Mouse (Mus musculus) lung, postnatal 0 days (tissue): Measurements from ENCODE around the gene Gad1. TPM values are rescaled to one million over a fixed set of nuclear protein-coding genes. Genes with fewer than 3 reads are reported as not detected.
A peak's percentile ranks its signal among the peaks of the same experiment; 100 is the strongest.

Experiments used
- ATAC-seq: fragments of 200-750 bp; cut with Nextera tagmentation; 2 replicates; pipeline ENCODE4 v1.8.0; 2017; ENCODE audit warnings: moderate library complexity
- DNase-seq: peaks from one replicate; pipeline ENCODE4 v3.0.0-alpha.2; 2016; ENCODE audit warnings: low spot score
- H3K27ac ChIP-seq: fragments of 300-500 bp; sonication (generic); 2 replicates; pipeline ENCODE4 v1.5.1; 2014; ENCODE audit warnings: antibody characterized with exemption, mild to moderate bottlenecking, low read length, mixed read lengths
- H3K27me3 ChIP-seq: fragments of 300-500 bp; sonication (generic); replicated peaks from 2 replicates; pipeline ENCODE4 v1.6.1; 2014; ENCODE audit warnings: low read length, mixed read lengths; ENCODE audit not compliant: insufficient read depth
- H3K36me3 ChIP-seq: fragments of 300-500 bp; sonication (generic); 2 replicates; pipeline ENCODE4 v1.6.1; 2014; ENCODE audit warnings: low read length, mixed read lengths; ENCODE audit not compliant: insufficient read depth
- H3K4me1 ChIP-seq: fragments of 300-500 bp; sonication (generic); 2 replicates; pipeline ENCODE4 v1.6.1; 2014; ENCODE audit warnings: antibody characterized with exemption, low read depth, low read length, mixed read lengths; ENCODE audit not compliant: insufficient read depth
- H3K4me2 ChIP-seq: fragments of 300-500 bp; sonication (generic); replicated peaks from 2 replicates; pipeline ENCODE4 v1.6.1; 2014; ENCODE audit warnings: low read depth, mild to moderate bottlenecking, low read length, moderate library complexity, mixed read lengths
- H3K4me3 ChIP-seq: fragments of 300-500 bp; sonication (generic); 2 replicates; pipeline ENCODE4 v1.5.1; 2014; ENCODE audit warnings: low read depth, low read length
- H3K9ac ChIP-seq: fragments of 300-500 bp; sonication (generic); replicated peaks from 2 replicates; pipeline ENCODE4 v1.6.1; 2014; ENCODE audit warnings: low read depth, mild to moderate bottlenecking
- H3K9me3 ChIP-seq: fragments of 300-500 bp; sonication (generic); 2 replicates; pipeline ENCODE4 v1.6.1; 2016; ENCODE audit warnings: low read length, mixed read lengths
- CTCF ChIP-seq: IDR thresholded peaks from 2 replicates; pipeline ENCODE4 v1.5.1; 2016; ENCODE audit warnings: antibody characterized with exemption, mild to moderate bottlenecking
- EP300 ChIP-seq: IDR thresholded peaks from 2 replicates; pipeline ENCODE4 v1.6.1; 2016; ENCODE audit warnings: antibody characterized with exemption, mild to moderate bottlenecking, control low read depth
- WGBS: fragments of 180-500 bp; shearing (Covaris S2); extraction: QIAGEN DNeasy Blood & Tissue Kit; methylation state at CpG from one replicate; pipeline ENCODE4 v1.1.7; 2014; 5-methylcytosine and 5-hydroxymethylcytosine counted together
- polyA plus RNA-seq: library from polyadenylated mRNA; unstranded; fragments of >200 nt; fragmentation: Nextera tagmentation; extraction: Ambion mirVana; gene quantifications from 2 replicates; pipeline ENCODE4 v1.2.1, GENCODE M21; 2015

Gene Gad1
- polyA plus RNA-seq, 1 experiment from 2014 or later: 0.26 TPM

DNA sequence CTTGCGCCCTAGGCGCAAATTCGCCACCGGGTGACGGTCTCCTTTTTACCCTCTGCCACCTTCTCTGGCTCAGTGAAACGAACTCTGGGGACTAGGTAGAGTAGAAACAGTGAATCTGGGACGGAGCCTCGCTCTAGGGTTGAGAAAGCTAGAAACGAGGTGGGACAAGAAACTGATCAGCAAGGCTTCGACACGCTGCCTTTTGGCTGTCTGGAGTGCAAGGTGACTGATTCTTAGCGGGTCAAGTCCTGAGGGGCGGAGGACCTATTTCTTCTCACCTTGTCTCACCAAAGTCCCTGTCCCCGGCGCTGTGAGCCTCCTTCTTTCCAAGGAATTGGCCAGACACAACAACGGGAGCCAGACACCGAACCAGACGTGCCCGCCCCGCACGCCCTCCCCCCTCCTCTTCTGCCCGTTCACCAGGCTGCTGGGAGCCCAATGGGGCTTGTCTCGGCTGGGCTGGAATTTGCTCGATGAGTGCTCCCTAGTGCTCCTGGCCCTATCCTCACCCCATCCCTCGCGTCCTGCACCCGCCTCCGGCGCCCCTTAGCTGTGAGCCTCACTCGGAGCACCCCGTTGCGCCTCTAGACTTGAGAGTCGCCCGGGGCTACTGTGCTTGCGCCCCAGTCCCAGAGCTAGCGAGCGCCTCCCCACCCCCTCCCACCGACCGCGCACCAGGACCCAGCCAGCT lies 10.3 kb downstream of the Gad1 start:
- Histone ChIP-seq H3K9ac (no peak overlapping the region), H3K4me2 (no peak overlapping the region), H3K27me3 (peaks cover 81% of the 10 kb centered on the region), H3K36me3 (no peaks in the 10 kb centered on the region), H3K4me1 (peaks cover 11% of the 10 kb centered on the region), H3K4me3 (peak overlapping the region; percentile 10; the same call in 1 of the 2 replicates), H3K27ac (no peak overlapping the region), H3K9me3 (no peaks in the 10 kb centered on the region)
- under 1% methylated on average over 36 of the region's 40 CpGs for WGBS
- no peak for ATAC-seq
- TF ChIP-seq EP300 (no peak), CTCF (no peak)
- no peak for DNase-seq

DNA sequence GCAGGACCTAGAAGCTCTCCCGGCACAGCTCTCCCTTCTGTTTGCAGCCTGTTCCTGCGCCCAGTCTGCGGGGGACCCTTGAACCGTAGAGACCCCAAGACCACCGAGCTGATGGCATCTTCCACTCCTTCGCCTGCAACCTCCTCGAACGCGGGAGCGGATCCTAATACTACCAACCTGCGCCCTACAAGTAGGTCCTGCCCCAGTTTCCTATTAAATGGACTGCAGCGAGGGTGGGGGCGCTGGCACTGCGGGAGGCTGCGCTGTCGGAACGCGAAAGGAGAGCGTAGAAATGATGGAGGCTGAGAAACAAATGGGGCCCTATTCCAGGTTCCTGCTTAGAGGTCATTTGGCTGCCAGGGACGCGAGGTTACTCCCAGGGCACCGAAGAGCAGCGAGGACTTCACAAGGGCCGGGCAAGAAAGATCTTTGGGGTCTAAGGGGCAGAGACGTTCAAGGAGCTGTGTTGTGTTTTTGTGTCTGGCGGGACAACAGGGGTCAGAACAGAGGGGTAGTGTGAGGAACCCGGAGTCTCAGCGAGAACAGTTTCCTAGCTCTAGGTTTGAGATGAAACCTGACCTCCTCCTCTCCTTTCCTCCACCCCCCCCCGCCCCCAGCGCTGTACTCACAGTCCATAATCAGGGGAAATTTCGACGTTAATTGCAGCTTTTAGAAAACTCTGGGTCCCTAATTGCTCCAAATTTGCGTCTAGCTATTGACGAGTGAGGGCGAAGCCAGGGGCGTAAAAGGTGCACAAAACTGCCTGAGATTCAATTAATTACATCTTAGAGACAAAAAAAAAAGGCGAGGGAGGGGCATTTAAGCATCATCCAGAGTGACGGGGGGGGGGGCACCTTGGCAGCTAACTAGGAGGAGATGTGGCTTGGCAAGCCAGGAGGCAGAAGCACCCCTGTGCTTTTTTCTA lies 11.1 kb downstream of the Gad1 start:
- no peak for ATAC-seq
- WGBS: 2% methylated on average over 38 of the region's 38 CpGs
- H3K27me3 ChIP-seq: peaks cover 89% of the 10 kb centered on the region

DNA sequence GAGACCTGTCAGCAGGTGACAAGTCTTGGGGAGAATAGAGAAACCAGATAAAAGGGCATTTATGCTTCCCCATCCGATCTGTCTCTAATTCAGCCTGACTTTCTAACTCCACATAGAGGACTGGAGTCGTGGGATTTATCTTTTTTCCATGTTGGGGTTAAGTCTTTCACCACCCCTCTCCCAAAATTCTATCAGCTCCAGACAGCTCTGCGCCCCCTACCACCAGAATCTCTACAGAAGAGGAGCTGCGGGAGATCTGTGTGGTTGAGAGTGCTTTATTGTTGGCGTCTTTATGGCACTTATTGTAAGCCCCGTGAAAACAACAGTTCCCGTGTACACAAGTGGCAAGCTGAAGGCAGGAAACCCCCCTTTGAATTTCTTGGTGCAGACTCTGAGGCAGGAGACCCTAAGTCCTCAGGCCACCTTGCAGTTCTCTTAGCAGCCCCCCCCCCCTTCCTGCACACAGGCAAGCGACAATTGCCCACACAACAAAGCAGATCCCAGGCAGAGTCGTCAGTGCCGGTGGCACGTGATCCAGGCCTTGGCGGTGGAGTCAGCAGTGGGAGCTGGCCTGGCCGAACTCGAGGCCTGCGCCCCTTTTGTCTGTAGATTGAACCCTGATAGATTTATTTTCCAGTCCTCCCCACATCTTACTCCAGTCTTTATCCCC lies 11.9 kb downstream of the Gad1 start:
- 13% methylated on average over 15 of the region's 15 CpGs for WGBS
- Histone ChIP-seq H3K9me3 (no peaks in the 10 kb centered on the region), H3K4me1 (peaks cover 11% of the 10 kb centered on the region), H3K4me3 (no peak overlapping the region), H3K27me3 (peaks cover 93% of the 10 kb centered on the region), H3K4me2 (no peak overlapping the region), H3K27ac (no peak overlapping the region), H3K9ac (no peak overlapping the region), H3K36me3 (no peaks in the 10 kb centered on the region)
- no peak for ATAC-seq
- TF ChIP-seq CTCF (no peak), EP300 (no peak)
- no peak for DNase-seq

More for the DNA sequence above, 11.1 kb downstream of the Gad1 start:
- H3K4me2 ChIP-seq: no peak overlapping the region
- no peaks in the 10 kb centered on the region for H3K9me3 ChIP-seq
- H3K9ac ChIP-seq: no peak overlapping the region
- H3K27ac ChIP-seq: no peak overlapping the region
- no peaks in the 10 kb centered on the region for H3K36me3 ChIP-seq
- TF ChIP-seq CTCF (no peak), EP300 (no peak)
- H3K4me1 ChIP-seq: peaks cover 11% of the 10 kb centered on the region
- DNase-seq: no peak
- no peak overlapping the region for H3K4me3 ChIP-seq

DNA sequence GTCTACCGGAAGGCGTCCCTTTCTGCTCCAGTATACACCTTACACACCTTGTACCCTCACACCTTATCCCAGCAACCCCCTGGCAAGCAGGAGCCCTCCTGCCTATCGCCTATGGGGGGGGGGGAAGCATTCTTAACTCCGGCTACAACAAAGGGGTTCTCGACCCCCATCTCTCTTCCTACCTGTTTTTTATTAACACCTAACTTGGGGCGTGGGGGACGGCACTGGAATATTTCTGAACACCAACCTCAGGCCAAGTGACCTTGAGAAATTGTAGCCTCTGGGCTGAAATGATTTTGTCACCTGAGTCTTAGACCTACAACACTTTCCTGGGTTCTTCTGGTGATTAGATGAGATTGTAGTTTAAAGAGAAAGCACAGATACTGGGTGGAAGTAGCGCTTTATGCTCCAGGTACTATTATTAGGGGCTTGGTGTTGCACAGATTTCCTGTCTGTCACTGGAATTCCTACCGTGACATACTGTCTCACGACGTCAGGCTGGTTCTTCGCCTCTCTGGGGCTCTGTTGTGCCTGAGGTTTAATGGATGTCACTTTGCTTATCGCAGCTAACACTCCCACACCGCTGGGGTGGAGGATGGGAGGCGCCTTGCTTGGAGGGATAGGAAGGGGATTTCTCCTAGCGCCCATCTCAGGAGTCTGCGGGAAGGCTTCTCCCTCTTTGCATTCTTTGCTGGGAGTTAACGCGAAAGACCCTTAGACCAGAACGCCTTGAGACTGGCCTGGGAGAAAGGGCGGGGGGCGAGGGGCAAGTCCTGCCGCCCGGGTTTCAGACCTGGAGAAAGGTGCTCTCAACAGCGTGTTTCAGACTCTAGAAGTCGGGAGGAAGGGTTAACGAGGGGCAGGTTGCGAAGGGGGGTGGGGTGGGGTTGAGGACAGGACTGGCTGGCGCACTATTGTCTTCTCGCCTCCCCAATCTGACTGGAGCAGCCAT lies 13.1 kb downstream of the Gad1 start:
- DNase-seq (no peak), ATAC-seq (no peak)
- TF ChIP-seq CTCF (no peak), EP300 (no peak)
- Histone ChIP-seq H3K27me3 (peaks cover 82% of the 10 kb centered on the region), H3K4me2 (no peak overlapping the region), H3K9me3 (no peaks in the 10 kb centered on the region), H3K4me3 (no peak overlapping the region), H3K9ac (no peak overlapping the region), H3K36me3 (no peaks in the 10 kb centered on the region), H3K27ac (no peak overlapping the region), H3K4me1 (peaks cover 11% of the 10 kb centered on the region)
- 5% methylated on average over 30 of the region's 30 CpGs for whole genome bisulfite sequencing

DNA sequence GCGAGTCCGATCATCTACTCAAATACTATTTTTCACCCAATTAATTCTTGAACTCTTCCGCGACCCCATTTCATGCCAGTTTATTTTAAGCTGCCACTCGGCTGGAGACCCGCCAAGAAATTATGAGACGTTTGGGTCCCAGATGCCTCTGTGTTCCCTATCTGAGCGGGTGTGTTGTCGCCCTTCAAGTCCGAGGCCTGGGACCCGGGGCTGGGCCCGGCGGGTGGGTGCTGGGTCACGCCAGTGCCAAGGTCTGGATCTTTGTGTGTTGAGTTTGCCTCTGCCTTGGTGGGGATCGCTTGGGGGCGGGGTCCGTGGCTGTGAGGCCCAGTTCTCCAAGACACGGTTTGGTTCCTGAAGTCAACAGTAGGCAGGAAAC lies 13.7 kb downstream of the Gad1 start:
- WGBS: 5% methylated on average over 18 of the region's 18 CpGs
- Histone ChIP-seq H3K36me3 (no peaks in the 10 kb centered on the region), H3K4me1 (peaks cover 11% of the 10 kb centered on the region), H3K9ac (no peak overlapping the region), H3K4me3 (no peak overlapping the region), H3K4me2 (no peak overlapping the region), H3K9me3 (no peaks in the 10 kb centered on the region), H3K27me3 (peaks cover 75% of the 10 kb centered on the region), H3K27ac (no peak overlapping the region)
- no peak for DNase-seq
- ATAC-seq: no peak
- TF ChIP-seq EP300: no peak
- no peak for TF ChIP-seq CTCF
